Mouse (Mus musculus) C2C12 (cell line): ENCODE data around the gene Sike1. TPM values are rescaled to one million over a fixed set of nuclear protein-coding genes. Genes with fewer than 3 reads are reported as not detected.

Experiments used
- H3K27me3 ChIP-seq: one replicate; pipeline ENCODE4 v1.6.1; 2011; ENCODE audit not compliant: control insufficient read depth, insufficient read depth, insufficient read length
- H3K36me3 ChIP-seq: one replicate; pipeline ENCODE4 v1.6.1; 2011; ENCODE audit not compliant: control insufficient read depth, insufficient read depth
- H3K4me3 ChIP-seq: one replicate; pipeline ENCODE4 v1.5.1; 2011; ENCODE audit warnings: mild to moderate bottlenecking, control low read depth; ENCODE audit not compliant: poor library complexity, insufficient read depth, severe bottlenecking
- H3K79me2 ChIP-seq: one replicate; pipeline ENCODE4 v1.6.1; 2011; ENCODE audit not compliant: control insufficient read depth, insufficient read depth
- H3K79me3 ChIP-seq: one replicate; pipeline ENCODE4 v1.6.1; 2011; ENCODE audit warnings: low read depth, control low read depth
- H3ac ChIP-seq: one replicate; pipeline ENCODE3; 2011; ENCODE audit warnings: low read depth; ENCODE audit not compliant: control insufficient read depth, insufficient read length
- CEBPB ChIP-seq: IDR thresholded peaks from one replicate; pipeline ENCODE4 v1.6.1; 2011; ENCODE audit warnings: low read depth, mild to moderate bottlenecking, control low read depth, moderate library complexity
- CTCF ChIP-seq: IDR thresholded peaks from one replicate; pipeline ENCODE4 v1.5.1; 2011; ENCODE audit not compliant: control insufficient read depth, insufficient read depth, insufficient read length
- FOSL1 ChIP-seq: IDR thresholded peaks from one replicate; pipeline ENCODE4 v1.8.0; 2011; ENCODE audit warnings: mild to moderate bottlenecking, low read length; ENCODE audit not compliant: poor library complexity, insufficient read depth, severe bottlenecking
- MAX ChIP-seq: IDR thresholded peaks from one replicate; pipeline ENCODE4 v1.6.1; 2011; ENCODE audit warnings: mild to moderate bottlenecking, control low read depth
- MYOD1 ChIP-seq: IDR thresholded peaks from one replicate; pipeline ENCODE4 v1.6.1; 2011; ENCODE audit warnings: low read depth; ENCODE audit not compliant: control insufficient read depth, insufficient read length
- MYOG ChIP-seq: IDR thresholded peaks from one replicate; pipeline ENCODE4 v1.6.1; 2011; ENCODE audit not compliant: control insufficient read depth, insufficient read length; ENCODE audit errors: extremely low read depth
- USF1 ChIP-seq: IDR thresholded peaks from one replicate; pipeline ENCODE4 v1.6.1; 2011; ENCODE audit warnings: low read depth, mild to moderate bottlenecking, control low read depth, moderate library complexity
- polyA plus RNA-seq: library from polyadenylated mRNA; unstranded; fragments of >200 nt; fragmentation: generic; extraction: Trizol; gene quantifications from one replicate; pipeline ENCODE4 v1.2.1, GENCODE M21; 2012; ENCODE audit warnings: missing spikeins

The Sike1 gene
- polyA plus RNA-seq, 1 experiment = 21.6 TPM

DNA sequence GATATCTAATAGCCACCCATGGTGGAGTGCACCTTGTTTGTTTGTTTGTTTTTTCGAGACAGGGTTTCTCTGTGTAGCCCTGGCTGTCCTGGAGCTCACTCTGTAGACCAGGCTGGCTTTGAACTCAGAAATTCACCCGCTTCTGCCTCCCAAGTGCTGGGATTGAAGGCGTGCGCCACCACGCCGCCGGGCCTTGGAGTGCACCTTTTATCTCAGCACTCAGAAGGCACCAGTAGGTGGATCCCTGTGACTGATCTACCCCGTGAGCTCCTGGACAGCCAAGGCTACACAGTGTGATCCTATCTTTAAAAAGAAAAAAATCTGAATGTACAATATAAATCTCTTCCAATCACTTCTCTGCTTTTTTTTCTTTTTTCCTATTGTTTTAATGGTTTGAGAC, 4.5 kb upstream of the Sike1 start:
- TF ChIP-seq CTCF (no peak), MYOD1 (no peak), FOSL1 (no peak), MYOG (no peak), USF1 (no peak), MAX (no peak), CEBPB (no peak)
- H3K36me3 ChIP-seq = no peaks in the 10 kb centered on the region
- no peak overlapping the region for H3K4me3 ChIP-seq
- no peaks in the 10 kb centered on the region for H3K79me3 ChIP-seq
- H3K79me2 ChIP-seq = peaks cover 2% of the 10 kb centered on the region
- no peak overlapping the region for H3ac ChIP-seq
- H3K27me3 ChIP-seq = no peaks in the 10 kb centered on the region

- Histone ChIP-seq H3K79me2 (peaks cover 17% of the 10 kb centered on the region), H3K79me3 (peaks cover 2% of the 10 kb centered on the region), H3ac (no peak overlapping the region), H3K4me3 (no peak overlapping the region), H3K36me3 (no peaks in the 10 kb centered on the region), H3K27me3 (no peaks in the 10 kb centered on the region)
- TF ChIP-seq USF1 = no peak
- TF ChIP-seq FOSL1 = no peak
- TF ChIP-seq CTCF = no peak
- no peak for TF ChIP-seq MYOD1
- TF ChIP-seq MYOG = no peak
Observed at GRCm38 (mm10) chr3:102992936-102993335, 2.6 kb upstream of the Sike1 start.

DNA sequence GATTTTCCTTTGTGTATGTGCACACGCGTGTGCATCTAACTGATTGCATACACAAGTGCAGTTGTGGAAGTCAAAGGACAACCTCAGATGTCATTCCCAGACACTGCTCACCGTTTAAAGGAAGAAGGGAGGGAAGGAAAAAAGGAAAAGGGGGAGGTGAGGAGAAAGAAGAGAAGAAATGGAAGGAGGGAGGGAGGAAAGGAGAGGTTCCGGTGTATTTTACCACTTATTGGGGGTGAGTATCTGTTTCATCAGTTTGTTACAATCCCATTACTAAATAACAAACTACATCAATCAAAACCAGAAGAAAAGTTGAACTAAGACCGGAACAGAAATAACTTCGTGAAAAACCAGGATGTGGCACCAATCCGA, 289 bp upstream of the Sike1 start:
- peaks cover 17% of the 10 kb centered on the region for H3K79me2 ChIP-seq
- H3K79me3 ChIP-seq = peaks cover 2% of the 10 kb centered on the region
- TF ChIP-seq FOSL1 (no peak), CTCF (no peak), USF1 (no peak), MYOG (no peak), MYOD1 (no peak), MAX (no peak), CEBPB (no peak)
- H3K36me3 ChIP-seq = peaks cover 21% of the 10 kb centered on the region
- no peak overlapping the region for H3ac ChIP-seq
- H3K4me3 ChIP-seq = no peak overlapping the region
- H3K27me3 ChIP-seq = no peaks in the 10 kb centered on the region

GRCm38 (mm10) chr3:102997036-102997435, 1.5 kb downstream of the Sike1 start:
- TF ChIP-seq MAX = no peak
- no peak for TF ChIP-seq CEBPB
- TF ChIP-seq CTCF = no peak
- no peak for TF ChIP-seq USF1
- TF ChIP-seq MYOD1 = no peak
- TF ChIP-seq FOSL1 = no peak
- Histone ChIP-seq H3K4me3 (no peak overlapping the region), H3ac (no peak overlapping the region), H3K27me3 (no peaks in the 10 kb centered on the region), H3K79me2 (peaks cover 17% of the 10 kb centered on the region), H3K36me3 (peaks cover 37% of the 10 kb centered on the region), H3K79me3 (peaks cover 2% of the 10 kb centered on the region)

GRCm38 (mm10) chr3:102997591-102997990, 2.1 kb downstream of the Sike1 start:
- no peak for TF ChIP-seq FOSL1

GRCm38 (mm10) chr3:103001595-103001994, 6.1 kb downstream of the Sike1 start:
- Histone ChIP-seq H3K79me2 (peaks cover 10% of the 10 kb centered on the region), H3K27me3 (no peaks in the 10 kb centered on the region), H3ac (no peak overlapping the region), H3K4me3 (no peak overlapping the region), H3K36me3 (peaks cover 61% of the 10 kb centered on the region), H3K79me3 (peaks cover under 1% of the 10 kb centered on the region)
- TF ChIP-seq CTCF (no peak), USF1 (no peak), FOSL1 (no peak), MYOD1 (no peak), CEBPB (no peak), MAX (no peak), MYOG (no peak)

More at GRCm38 (mm10) chr3:102997591-102997990, 2.1 kb downstream of the Sike1 start:
- Histone ChIP-seq H3K79me3 (peaks cover 2% of the 10 kb centered on the region), H3ac (no peak overlapping the region), H3K79me2 (peaks cover 17% of the 10 kb centered on the region), H3K27me3 (no peaks in the 10 kb centered on the region), H3K4me3 (no peak overlapping the region), H3K36me3 (peaks cover 43% of the 10 kb centered on the region)
